Mouse (Mus musculus) heart, embryonic 10.5 days (tissue): ENCODE measurements at regions not wholly inside any gene's neighbourhood (a gene's known extent, or its start where the extent isn't known, plus 50 kb on each side); places are given as distances from the start of the nearest gene placed in this dataset.

ENCODE experiments used
- DNase-seq: peaks from one replicate; pipeline ENCODE4 v3.0.0-alpha.2; 2017; ENCODE audit warnings: low spot score
- H3K27ac ChIP-seq: fragments of 300-500 bp; sonication (generic); 2 replicates; pipeline ENCODE4 v1.5.1; 2016; ENCODE audit warnings: mild to moderate bottlenecking
- H3K27me3 ChIP-seq: fragments of 300-500 bp; sonication (generic); 2 replicates; pipeline ENCODE4 v1.6.1; 2016; ENCODE audit warnings: mild to moderate bottlenecking; ENCODE audit not compliant: poor library complexity, insufficient read depth, severe bottlenecking
- H3K36me3 ChIP-seq: fragments of 300-500 bp; sonication (generic); 2 replicates; pipeline ENCODE4 v1.6.1; 2016; ENCODE audit warnings: mild to moderate bottlenecking, moderate library complexity
- H3K4me1 ChIP-seq: fragments of 300-500 bp; sonication (generic); 2 replicates; pipeline ENCODE4 v1.6.1; 2016; ENCODE audit warnings: mild to moderate bottlenecking
- H3K4me3 ChIP-seq: fragments of 300-500 bp; sonication (generic); 2 replicates; pipeline ENCODE4 v1.5.1; 2016; ENCODE audit warnings: mild to moderate bottlenecking, moderate library complexity
- H3K9me3 ChIP-seq: fragments of 300-500 bp; sonication (generic); 2 replicates; pipeline ENCODE4 v1.6.1; 2016; ENCODE audit warnings: mild to moderate bottlenecking, moderate library complexity
- WGBS: fragments of 180-500 bp; shearing (Covaris S2); methylation state at CpG from one replicate; pipeline ENCODE4 v1.1.7; 2016; 5-methylcytosine and 5-hydroxymethylcytosine counted together

DNA sequence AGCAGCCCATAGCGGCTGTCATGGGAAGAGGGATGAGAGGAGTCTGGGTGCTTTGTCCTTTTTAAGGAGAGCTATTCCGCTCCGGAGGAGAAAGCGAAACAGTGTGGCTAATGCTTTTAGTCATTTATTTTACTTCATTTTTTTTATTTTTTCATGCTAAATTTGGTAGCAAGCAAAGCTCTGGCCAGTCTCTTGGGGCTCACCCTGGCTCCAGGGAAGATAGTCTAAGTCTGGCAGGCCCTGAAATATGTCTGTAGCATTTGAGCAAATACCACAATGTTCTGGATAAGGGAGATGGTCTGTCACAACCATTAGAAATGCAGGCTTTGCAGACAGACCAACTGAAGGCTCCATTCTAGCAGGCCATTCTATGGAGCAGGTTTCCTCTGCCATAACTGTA is 102.9 kb upstream of the Adpgk start:
- Histone ChIP-seq H3K9me3 (no peaks in the 10 kb centered on the region), H3K4me1 (no peaks in the 10 kb centered on the region), H3K36me3 (no peaks in the 10 kb centered on the region), H3K4me3 (no peak overlapping the region), H3K27ac (no peak overlapping the region), H3K27me3 (no peaks in the 10 kb centered on the region)
- WGBS: 74% methylated on average over 4 of the region's 4 CpGs
- DNase-seq: no peak

GRCm38 (mm10) chr9:59186326-59186725 is 105.0 kb upstream of the Adpgk start:
- WGBS: 48% methylated on average over 4 of the region's 4 CpGs
- no peak overlapping the region for H3K27ac ChIP-seq
- no peak for DNase-seq

GRCm38 (mm10) chr9:59184089-59184488 is 107.3 kb upstream of the Adpgk start:
- 0 out of 2 replicates have a peak, but pooled peaks cover 3% of the 10 kb centered on the region for H3K4me1 ChIP-seq
- H3K9me3 ChIP-seq: no peaks in the 10 kb centered on the region
- H3K36me3 ChIP-seq: no peaks in the 10 kb centered on the region
- H3K27me3 ChIP-seq: no peaks in the 10 kb centered on the region
- no peak overlapping the region for H3K4me3 ChIP-seq
- 51% methylated on average over 3 of the region's 3 CpGs for WGBS
- DNase-seq: no peak
- no peak overlapping the region for H3K27ac ChIP-seq

More at GRCm38 (mm10) chr9:59186326-59186725, 105.0 kb upstream of the Adpgk start:
- Histone ChIP-seq H3K4me1 (0 out of 2 replicates have a peak, but pooled peaks cover 3% of the 10 kb centered on the region), H3K4me3 (no peak overlapping the region), H3K9me3 (no peaks in the 10 kb centered on the region), H3K27me3 (no peaks in the 10 kb centered on the region), H3K36me3 (no peaks in the 10 kb centered on the region)

DNA sequence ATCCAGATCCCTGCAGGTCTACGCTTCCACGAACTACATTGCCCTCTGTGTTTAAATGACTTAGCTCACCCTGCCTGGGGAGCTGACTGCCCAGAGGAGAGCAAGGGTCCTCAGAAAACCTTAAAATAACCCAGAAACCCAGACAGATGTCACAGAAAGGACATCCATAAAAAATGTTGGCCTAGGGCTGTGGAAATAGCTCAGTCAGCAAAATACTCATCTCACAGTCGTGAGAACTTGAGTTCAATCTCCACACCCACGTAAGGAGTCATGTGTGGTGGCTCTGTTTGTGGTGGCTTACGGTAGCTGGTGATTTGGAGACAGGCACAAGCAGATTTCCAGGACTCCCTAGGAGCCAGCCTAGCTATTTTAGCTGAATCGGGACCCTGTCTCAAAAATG is 108.5 kb upstream of the Adpgk start:
- H3K36me3 ChIP-seq: no peaks in the 10 kb centered on the region
- no peaks in the 10 kb centered on the region for H3K9me3 ChIP-seq
- H3K27me3 ChIP-seq: no peaks in the 10 kb centered on the region
- H3K27ac ChIP-seq: no peak overlapping the region
- no peak overlapping the region for H3K4me3 ChIP-seq
- H3K4me1 ChIP-seq: 0 out of 2 replicates have a peak, but pooled peaks cover 3% of the 10 kb centered on the region
- DNase-seq: no peak
- WGBS: 71% methylated on average over 6 of the region's 6 CpGs

GRCm38 (mm10) chr9:59182490-59182889 is 108.9 kb upstream of the Adpgk start:
- Histone ChIP-seq H3K4me3 (no peak overlapping the region), H3K27me3 (no peaks in the 10 kb centered on the region), H3K27ac (no peak overlapping the region), H3K9me3 (no peaks in the 10 kb centered on the region), H3K4me1 (0 out of 2 replicates have a peak, but pooled peaks cover 3% of the 10 kb centered on the region), H3K36me3 (no peaks in the 10 kb centered on the region)
- no peak for DNase-seq
- 62% methylated on average over 8 of the region's 8 CpGs for WGBS

DNA sequence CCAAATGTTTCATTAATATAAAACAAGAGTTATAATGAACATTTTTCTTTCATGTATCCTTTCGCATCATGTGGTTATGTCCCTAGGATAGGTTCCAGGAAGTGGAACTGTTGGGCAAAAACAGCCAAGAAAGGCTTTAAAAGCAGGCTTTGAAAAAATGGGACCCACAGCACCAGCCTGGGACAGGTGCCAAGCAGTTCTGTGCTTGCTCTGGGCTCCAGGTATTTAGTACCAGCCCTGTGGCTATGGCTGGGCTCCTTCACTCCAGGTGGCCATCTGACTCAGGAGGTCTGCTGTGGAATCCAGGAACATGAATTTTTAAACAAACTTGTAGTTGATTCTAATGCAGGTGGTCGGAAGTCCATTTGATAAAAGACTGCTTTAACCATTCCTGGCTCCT is 119.8 kb upstream of the Adpgk start:
- Histone ChIP-seq H3K9me3 (no peaks in the 10 kb centered on the region), H3K4me3 (no peak overlapping the region), H3K27ac (no peak overlapping the region), H3K36me3 (no peaks in the 10 kb centered on the region), H3K27me3 (no peaks in the 10 kb centered on the region), H3K4me1 (0 out of 2 replicates have a peak, but pooled peaks cover 4% of the 10 kb centered on the region)
- 88% methylated on average over 2 of the region's 2 CpGs for WGBS
- no peak for DNase-seq

- no peaks in the 10 kb centered on the region for H3K4me1 ChIP-seq
- H3K36me3 ChIP-seq: no peaks in the 10 kb centered on the region
- H3K27me3 ChIP-seq: no peaks in the 10 kb centered on the region
- 56% methylated on average over 6 of the region's 6 CpGs for WGBS
- no peaks in the 10 kb centered on the region for H3K9me3 ChIP-seq
- no peak for DNase-seq
- H3K27ac ChIP-seq: no peak overlapping the region
- H3K4me3 ChIP-seq: no peak overlapping the region
Observed at GRCm38 (mm10) chr9:59163390-59163976, 127.2 kb upstream of the Neo1 start.

DNA sequence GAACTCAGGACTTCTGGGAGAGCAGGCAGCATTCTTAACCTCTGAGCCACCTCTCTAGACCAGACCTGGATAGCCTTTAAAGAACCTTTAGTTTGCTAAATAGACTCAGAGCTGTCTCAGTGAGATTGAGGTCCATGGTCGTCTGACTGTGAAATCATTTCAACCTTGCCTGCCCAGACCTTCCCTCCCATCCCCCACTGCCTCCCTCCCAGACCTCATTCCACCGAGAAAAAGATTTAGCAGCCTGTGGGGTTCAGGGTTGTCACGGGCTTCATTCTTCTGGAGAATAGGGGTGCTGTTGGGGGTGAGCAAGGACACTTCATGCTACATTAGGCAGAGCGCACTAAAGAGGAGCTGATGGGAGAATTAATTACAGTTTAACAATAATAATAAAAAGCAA is 126.7 kb upstream of the Neo1 start:
- no peak overlapping the region for H3K4me3 ChIP-seq
- H3K9me3 ChIP-seq: no peaks in the 10 kb centered on the region
- H3K4me1 ChIP-seq: no peaks in the 10 kb centered on the region
- H3K27me3 ChIP-seq: no peaks in the 10 kb centered on the region
- 52% methylated on average over 4 of the region's 4 CpGs for WGBS
- no peaks in the 10 kb centered on the region for H3K36me3 ChIP-seq
- DNase-seq: no peak
- H3K27ac ChIP-seq: no peak overlapping the region

DNA sequence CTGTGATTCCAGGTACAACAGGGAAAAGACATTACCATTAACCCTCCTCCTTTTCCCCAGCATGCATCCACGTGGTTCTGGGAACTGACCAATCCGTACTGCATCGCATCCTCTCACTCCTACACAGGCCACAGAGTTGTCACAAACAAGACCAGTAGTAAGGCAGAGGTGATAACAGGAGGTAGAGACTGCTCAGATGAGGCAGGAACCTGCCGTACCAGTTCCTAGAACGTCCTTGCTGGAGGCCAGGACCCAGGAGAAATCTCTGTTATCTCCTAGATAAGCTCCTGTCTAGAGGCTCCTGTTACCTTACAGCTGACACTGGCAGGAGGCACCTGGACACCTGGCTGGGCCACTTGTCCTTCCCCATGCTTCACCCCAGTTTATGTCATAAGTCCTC is 121.4 kb upstream of the Neo1 start:
- peaks cover 3% of the 10 kb centered on the region for H3K4me1 ChIP-seq
- no peaks in the 10 kb centered on the region for H3K9me3 ChIP-seq
- no peak overlapping the region for H3K27ac ChIP-seq
- 36% methylated on average over 5 of the region's 5 CpGs for WGBS
- H3K36me3 ChIP-seq: no peaks in the 10 kb centered on the region
- H3K4me3 ChIP-seq: no peak overlapping the region
- no peak for DNase-seq
- no peaks in the 10 kb centered on the region for H3K27me3 ChIP-seq

GRCm38 (mm10) chr9:59153945-59154344 is 117.7 kb upstream of the Neo1 start:
- Histone ChIP-seq H3K27me3 (no peaks in the 10 kb centered on the region), H3K4me1 (peaks cover 3% of the 10 kb centered on the region), H3K9me3 (no peaks in the 10 kb centered on the region), H3K36me3 (no peaks in the 10 kb centered on the region), H3K4me3 (no peak overlapping the region), H3K27ac (no peak overlapping the region)
- 50% methylated on average over 3 of the region's 3 CpGs for WGBS
- DNase-seq: no peak

GRCm38 (mm10) chr9:59153126-59153525 is 116.9 kb upstream of the Neo1 start:
- Histone ChIP-seq H3K4me3 (no peak overlapping the region), H3K36me3 (no peaks in the 10 kb centered on the region), H3K27me3 (no peaks in the 10 kb centered on the region), H3K9me3 (no peaks in the 10 kb centered on the region), H3K4me1 (peaks cover 3% of the 10 kb centered on the region), H3K27ac (no peak overlapping the region)
- no peak for DNase-seq
- WGBS: 63% methylated on average over 5 of the region's 5 CpGs

- H3K9me3 ChIP-seq: no peaks in the 10 kb centered on the region
- no peak for DNase-seq
- WGBS: 71% methylated on average over 3 of the region's 3 CpGs
- no peaks in the 10 kb centered on the region for H3K4me1 ChIP-seq
- H3K27ac ChIP-seq: no peak overlapping the region
- no peaks in the 10 kb centered on the region for H3K27me3 ChIP-seq
- no peak overlapping the region for H3K4me3 ChIP-seq
- H3K36me3 ChIP-seq: no peaks in the 10 kb centered on the region
Observed at GRCm38 (mm10) chr9:59144256-59144800, 108.1 kb upstream of the Neo1 start.

- H3K27ac ChIP-seq: no peak overlapping the region
- H3K4me3 ChIP-seq: no peak overlapping the region
- no peaks in the 10 kb centered on the region for H3K4me1 ChIP-seq
- no peaks in the 10 kb centered on the region for H3K27me3 ChIP-seq
- DNase-seq: peak; percentile 6
- no peaks in the 10 kb centered on the region for H3K9me3 ChIP-seq
- WGBS: 73% methylated on average over 4 of the region's 4 CpGs
- no peaks in the 10 kb centered on the region for H3K36me3 ChIP-seq
Observed at GRCm38 (mm10) chr9:59143610-59144009, 107.4 kb upstream of the Neo1 start.
